ENCODE assay signal across 8 mouse cellular contexts in genomic region chr1:171263185-171263611, GRCm38 (mm10). TPM values are rescaled to one million over a fixed set of nuclear protein-coding genes. Genes with fewer than 3 reads are reported as not detected.
DNase-seq lines count a peak whose midpoint lies in the region; ATAC-seq and TF ChIP-seq lines count a peak whose summit lies in the region.

No protein-coding gene starts in this region.

- 4% methylated on average over 2 of the region's 2 CpGs for WGBS in lung, embryonic 14.5 days
- 7% methylated on average over 2 of the region's 2 CpGs for WGBS in lung, adult 2 months
- WGBS in forebrain, embryonic 15.5 days = 0% methylated on average over 2 of the region's 2 CpGs
- 0% methylated on average over 2 of the region's 2 CpGs for WGBS in kidney, embryonic 14.5 days

- H3K4me1 ChIP-seq in lung, embryonic 14.5 days (ENCODE audit: insufficient read depth) = peaks cover 20% of the 10 kb centered on the region
- peaks cover 6% of the 10 kb centered on the region; the same call in 1 of the 2 replicates for H3K4me1 ChIP-seq in lung, adult 2 months (ENCODE audit: control insufficient read depth, insufficient read depth, low read length)
- H3K4me1 ChIP-seq in forebrain, embryonic 15.5 days = peaks cover 18% of the 10 kb centered on the region
- H3K4me1 ChIP-seq in kidney, embryonic 14.5 days (ENCODE audit: control insufficient read depth, insufficient read depth, low read length) = peaks cover 11% of the 10 kb centered on the region; the same call in 1 of the 2 replicates

- H3K4me2 ChIP-seq in lung, embryonic 14.5 days = peak overlapping the region; percentile 62
- peak overlapping the region; percentile 50 for H3K4me2 ChIP-seq in forebrain, embryonic 15.5 days (replicated peaks)
- H3K4me2 ChIP-seq in kidney, embryonic 14.5 days (replicated peaks; ENCODE audit: low read depth, low read length) = peak overlapping the region; percentile 15; the same call in 1 of the 2 replicates

- H3K9ac ChIP-seq in lung, embryonic 14.5 days = no peak overlapping the region
- 0 out of 2 replicates have a peak overlapping the region, but pooled peaks have one; percentile 10 for H3K9ac ChIP-seq in forebrain, embryonic 15.5 days (replicated peaks)
- H3K9ac ChIP-seq in kidney, embryonic 14.5 days (ENCODE audit: low read depth, low read length) = no peak overlapping the region

- H3K4me3 ChIP-seq in lung, embryonic 14.5 days (ENCODE audit: low read depth, low read length) = no peak overlapping the region
- no peak overlapping the region for H3K4me3 ChIP-seq in lung, adult 2 months (replicated peaks; ENCODE audit: extremely low read depth, low read depth, low read length)
- H3K4me3 ChIP-seq in forebrain, embryonic 15.5 days = peak overlapping the region; percentile 29; the same call in 1 of the 2 replicates
- 0 out of 2 replicates have a peak overlapping the region, but pooled peaks have one; percentile 16 for H3K4me3 ChIP-seq in kidney, embryonic 14.5 days (ENCODE audit: low read length)

- peaks cover 5% of the 10 kb centered on the region; the same call in 1 of the 2 replicates for H3K36me3 ChIP-seq in lung, embryonic 14.5 days (ENCODE audit: insufficient read depth)
- no peaks in the 10 kb centered on the region for H3K36me3 ChIP-seq in forebrain, embryonic 15.5 days
- H3K36me3 ChIP-seq in kidney, embryonic 14.5 days (ENCODE audit: control insufficient read depth, insufficient read depth, low read length) = peaks cover 7% of the 10 kb centered on the region

- no peaks in the 10 kb centered on the region for H3K27me3 ChIP-seq in lung, embryonic 14.5 days (ENCODE audit: insufficient read depth, low read length)
- H3K27me3 ChIP-seq in forebrain, embryonic 15.5 days = no peaks in the 10 kb centered on the region
- H3K27me3 ChIP-seq in kidney, embryonic 14.5 days (ENCODE audit: control insufficient read depth, insufficient read depth, low read length) = no peaks in the 10 kb centered on the region

- H3K9me3 ChIP-seq in lung, embryonic 14.5 days (ENCODE audit: low read depth, low read length) = no peaks in the 10 kb centered on the region
- H3K9me3 ChIP-seq in forebrain, embryonic 15.5 days = no peaks in the 10 kb centered on the region
- H3K9me3 ChIP-seq in kidney, embryonic 14.5 days (ENCODE audit: control insufficient read depth, low read length) = no peaks in the 10 kb centered on the region

- DNase-seq in lung, embryonic 14.5 days = peak; percentile 85
- DNase-seq in lung, adult 2 months = no peak
- DNase-seq in lung, postnatal 25 days (ENCODE audit: low spot score) = peak; percentile 58
- DNase-seq in thymus, adult 18-20 months = no peak
- no peak for DNase-seq in spleen, postnatal 4 days (ENCODE audit: low spot score in 2 of 2)

- no peak for TF ChIP-seq POLR2A in lung, adult 2 months (IDR thresholded peaks at IDR 0.05; ENCODE audit: borderline replicate concordance, extremely low read depth, low read depth, low read length)

- no peak for TF ChIP-seq CTCF in lung, embryonic 14.5 days (IDR thresholded peaks at IDR 0.05; ENCODE audit: low read depth)
- TF ChIP-seq CTCF in lung, adult 2 months (IDR thresholded peaks at IDR 0.05; ENCODE audit: insufficient read depth, low read length) = no peak

- peak; percentile 92 for ATAC-seq in lung, embryonic 14.5 days (ENCODE audit: insufficient read depth)
- ATAC-seq in forebrain, embryonic 15.5 days (replicated peaks) = peak; percentile 94
- peak; percentile 92 for ATAC-seq in kidney, embryonic 14.5 days (ENCODE audit: low FRiP score, low TSS enrichment)
- ATAC-seq in inflammation-experienced regulatory T-cells, adult 6 months = no peak

- H3K27ac ChIP-seq in lung, embryonic 14.5 days (ENCODE audit: low read depth) = peak overlapping the region; percentile 90
- peak overlapping the region; percentile 94 for H3K27ac ChIP-seq in forebrain, embryonic 15.5 days (replicated peaks)
- H3K27ac ChIP-seq in kidney, embryonic 14.5 days (ENCODE audit: low read depth, low read length) = peak overlapping the region; percentile 81

RNA-seq across cellular contexts. Expression of gene B4galt3, which starts 6.9 kb away (rescaled TPM):
- polyA plus RNA-seq in lung, embryonic 14.5 days (2014; fragmentation: Nextera tagmentation; extraction: Ambion mirVana) = 80.3 and 94.3 TPM in 2 replicates
- polyA plus RNA-seq in lung, adult 2 months (2012; rRNA removed) = 72.0 and 75.8 TPM in 2 replicates
- polyA plus RNA-seq in forebrain, embryonic 15.5 days (2015; fragmentation: Nextera tagmentation; extraction: Ambion mirVana) = 107 and 111 TPM in 2 replicates
- polyA plus RNA-seq in kidney, embryonic 14.5 days (2014; fragmentation: Nextera tagmentation; extraction: Ambion mirVana) = 69.9 and 79.2 TPM in 2 replicates
- polyA plus RNA-seq in inflammation-experienced regulatory T-cells, adult 6 months (2017; shearing (Covaris generic)) = 10 to 100 TPM; 35.3 to 68.9 (median 60.8) TPM

RNA-seq across cellular contexts. Expression of gene Ndufs2, which starts 12.0 kb away (rescaled TPM):
- polyA plus RNA-seq in lung, embryonic 14.5 days (2014; fragmentation: Nextera tagmentation; extraction: Ambion mirVana) = 244 and 250 TPM in 2 replicates
- polyA plus RNA-seq in lung, adult 2 months (2012; rRNA removed) = 78.8 and 118 TPM in 2 replicates
- polyA plus RNA-seq in forebrain, embryonic 15.5 days (2015; fragmentation: Nextera tagmentation; extraction: Ambion mirVana) = 215 and 221 TPM in 2 replicates
- polyA plus RNA-seq in kidney, embryonic 14.5 days (2014; fragmentation: Nextera tagmentation; extraction: Ambion mirVana) = 229 and 293 TPM in 2 replicates
- 100 to 1,000 TPM; 106 to 120 (median 119) TPM for polyA plus RNA-seq in inflammation-experienced regulatory T-cells, adult 6 months (2017; shearing (Covaris generic))

RNA-seq across cellular contexts. Expression of gene Adamts4, which starts 13.0 kb away (rescaled TPM):
- polyA plus RNA-seq in lung, embryonic 14.5 days (2014; fragmentation: Nextera tagmentation; extraction: Ambion mirVana) = 6.6 and 7.5 TPM in 2 replicates
- polyA plus RNA-seq in lung, adult 2 months (2012; rRNA removed) = 1.2 and 1.3 TPM in 2 replicates
- polyA plus RNA-seq in forebrain, embryonic 15.5 days (2015; fragmentation: Nextera tagmentation; extraction: Ambion mirVana) = 8.1 and 8.3 TPM in 2 replicates
- 4.1 and 6.9 TPM in 2 replicates for polyA plus RNA-seq in kidney, embryonic 14.5 days (2014; fragmentation: Nextera tagmentation; extraction: Ambion mirVana)
- under 1 TPM in 1 of 3 experiments, not detected in 2; 0.09 TPM for polyA plus RNA-seq in inflammation-experienced regulatory T-cells, adult 6 months (2017; shearing (Covaris generic))

RNA-seq across cellular contexts. Expression of gene Ppox, which starts 17.8 kb away (rescaled TPM):
- polyA plus RNA-seq in lung, embryonic 14.5 days (2014; fragmentation: Nextera tagmentation; extraction: Ambion mirVana) = 50.9 and 51.7 TPM in 2 replicates
- 40.6 and 49.0 TPM in 2 replicates for polyA plus RNA-seq in lung, adult 2 months (2012; rRNA removed)
- polyA plus RNA-seq in forebrain, embryonic 15.5 days (2015; fragmentation: Nextera tagmentation; extraction: Ambion mirVana) = 46.5 and 53.1 TPM in 2 replicates
- polyA plus RNA-seq in kidney, embryonic 14.5 days (2014; fragmentation: Nextera tagmentation; extraction: Ambion mirVana) = 43.7 and 58.1 TPM in 2 replicates
- polyA plus RNA-seq in inflammation-experienced regulatory T-cells, adult 6 months (2017; shearing (Covaris generic)) = 10 to 100 TPM; 38.2 to 90.1 (median 78.6) TPM

RNA-seq across cellular contexts. Expression of gene Usp21, which starts 24.6 kb away (rescaled TPM):
- polyA plus RNA-seq in lung, embryonic 14.5 days (2014; fragmentation: Nextera tagmentation; extraction: Ambion mirVana) = 73.9 and 86.0 TPM in 2 replicates
- 42.3 and 51.2 TPM in 2 replicates for polyA plus RNA-seq in lung, adult 2 months (2012; rRNA removed)
- 132 and 135 TPM in 2 replicates for polyA plus RNA-seq in forebrain, embryonic 15.5 days (2015; fragmentation: Nextera tagmentation; extraction: Ambion mirVana)
- polyA plus RNA-seq in kidney, embryonic 14.5 days (2014; fragmentation: Nextera tagmentation; extraction: Ambion mirVana) = 74.4 and 87.9 TPM in 2 replicates
- polyA plus RNA-seq in inflammation-experienced regulatory T-cells, adult 6 months (2017; shearing (Covaris generic)) = 10 to 100 TPM; 11.0 to 25.3 (median 15.4) TPM

Comparison
In these comparisons a context has a peak if more than half of its experiments do, and no peak if none do; other contexts are left out.
1. DNase-seq: peak in lung, embryonic 14.5 days (single experiment) and lung, postnatal 25 days (single experiment); none in lung, adult 2 months (single experiment), thymus, adult 18-20 months (0 of 2) and spleen, postnatal 4 days (0 of 2).
2. H3K4me3 ChIP-seq: peak in forebrain, embryonic 15.5 days (single experiment) and kidney, embryonic 14.5 days (single experiment); none in lung, embryonic 14.5 days (single experiment) and lung, adult 2 months (single experiment).
3. Peak in every context shown above with its lines, with median percentiles within 50 percentile points of each other: H3K27ac ChIP-seq and H3K4me2 ChIP-seq.